Mouse (Mus musculus) myocyte (in vitro differentiated cells): ENCODE measurements around the gene Disp1. TPM values are rescaled to one million over a fixed set of nuclear protein-coding genes. Genes with fewer than 3 reads are reported as not detected.

Experiments used
- H3K27me3 ChIP-seq: one replicate; pipeline ENCODE4 v1.6.1; 2011; ENCODE audit not compliant: control insufficient read depth, insufficient read depth, insufficient read length
- H3K36me3 ChIP-seq: one replicate; pipeline ENCODE4 v1.6.1; 2011; ENCODE audit not compliant: control insufficient read depth, insufficient read depth
- H3K4me2 ChIP-seq: one replicate; pipeline ENCODE4 v1.6.1; 2011; ENCODE audit warnings: low read depth, control low read depth
- H3K4me3 ChIP-seq: one replicate; pipeline ENCODE4 v1.5.1; 2011; ENCODE audit warnings: mild to moderate bottlenecking, control low read depth, moderate library complexity
- H3K79me2 ChIP-seq: one replicate; pipeline ENCODE4 v1.6.1; 2011; ENCODE audit not compliant: control insufficient read depth, insufficient read depth
- H3ac ChIP-seq: one replicate; pipeline ENCODE4 v1.6.1; 2011; ENCODE audit not compliant: control insufficient read depth, insufficient read length
- CEBPB ChIP-seq: IDR thresholded peaks from 2 replicates; pipeline ENCODE4 v1.6.1; 2011; ENCODE audit warnings: mild to moderate bottlenecking, moderate library complexity; ENCODE audit not compliant: poor library complexity, insufficient read depth, severe bottlenecking
- E2F4 ChIP-seq: IDR thresholded peaks from one replicate; pipeline ENCODE4 v1.6.1; 2011; ENCODE audit warnings: mild to moderate bottlenecking, control low read depth, moderate library complexity; ENCODE audit not compliant: insufficient read depth
- MAX ChIP-seq: IDR thresholded peaks from one replicate; pipeline ENCODE4 v1.6.1; 2011; ENCODE audit warnings: low read depth, mild to moderate bottlenecking, control low read depth
- MYOD1 ChIP-seq, 3 experiments: IDR thresholded peaks; one replicate each; pipeline ENCODE4 v1.6.1; 2011; ENCODE audit warnings: control low read depth in 2 of 3, low read depth in 2 of 3, mild to moderate bottlenecking in 2 of 3, moderate library complexity in 1 of 3; ENCODE audit not compliant: insufficient read length in 2 of 3, control insufficient read depth in 1 of 3
- MYOG ChIP-seq, 3 experiments: IDR thresholded peaks; one replicate each; pipeline ENCODE4 v1.6.1; 2011; ENCODE audit warnings: control low read depth in 2 of 3, low read depth in 2 of 3, mild to moderate bottlenecking in 2 of 3; ENCODE audit not compliant: insufficient read length in 2 of 3, control insufficient read depth in 1 of 3, insufficient read depth in 1 of 3
- POLR2A ChIP-seq: IDR thresholded peaks from one replicate; pipeline ENCODE4 v1.6.1; 2011; ENCODE audit warnings: low read depth, mild to moderate bottlenecking, control low read depth, moderate library complexity; ENCODE audit not compliant: insufficient read length
- POLR2AphosphoS2 ChIP-seq: IDR thresholded peaks from one replicate; pipeline ENCODE4 v1.6.1; 2011; ENCODE audit warnings: low read depth, control low read depth; ENCODE audit not compliant: insufficient read length
- REST ChIP-seq: IDR thresholded peaks from one replicate; pipeline ENCODE4 v1.6.1; 2011; ENCODE audit warnings: mild to moderate bottlenecking, control low read depth, moderate library complexity; ENCODE audit not compliant: insufficient read depth, insufficient read length
- SRF ChIP-seq: IDR thresholded peaks from one replicate; pipeline ENCODE4 v1.6.1; 2011; ENCODE audit warnings: low read depth; ENCODE audit not compliant: control insufficient read depth, insufficient read length
- TCF12 ChIP-seq: IDR thresholded peaks from one replicate; pipeline ENCODE4 v1.6.1; 2011; ENCODE audit warnings: mild to moderate bottlenecking, control low read depth; ENCODE audit not compliant: poor library complexity, insufficient read depth, severe bottlenecking
- TCF3 ChIP-seq: IDR thresholded peaks from one replicate; pipeline ENCODE4 v1.6.1; 2011; ENCODE audit warnings: low read depth, control low read depth; ENCODE audit not compliant: insufficient read length
- USF1 ChIP-seq: IDR thresholded peaks from one replicate; pipeline ENCODE4 v1.6.1; 2011; ENCODE audit warnings: low read depth, mild to moderate bottlenecking, control low read depth, moderate library complexity
- polyA plus RNA-seq: library from polyadenylated mRNA; unstranded; fragments of >200 nt; fragmentation: generic; extraction: Trizol; gene quantifications from one replicate; pipeline ENCODE4 v1.2.1, GENCODE M21; 2012; ENCODE audit warnings: missing spikeins

Gene Disp1
- polyA plus RNA-seq, 1 experiment, result 23.5 TPM

GRCm38 (mm10) chr1:183188115-183189013 is 33.0 kb downstream of the Disp1 start:
- Histone ChIP-seq H3K79me2 (peaks cover 1% of the 10 kb centered on the region), H3K4me3 (no peak overlapping the region), H3K36me3 (peaks cover 3% of the 10 kb centered on the region), H3ac (no peak overlapping the region), H3K27me3 (no peaks in the 10 kb centered on the region), H3K4me2 (no peak overlapping the region)
- TF ChIP-seq POLR2A (no peak), SRF (no peak), CEBPB (no peak), REST (no peak), E2F4 (no peak), USF1 (no peak), MYOD1 (IDR thresholded peaks at IDR 0.05; ENCODE audit: control insufficient read depth in 1 of 3, insufficient read length in 2 of 3, low read depth in 2 of 3) (no peak), MAX (no peak), TCF3 (no peak), MYOG (IDR thresholded peaks at IDR 0.05; ENCODE audit: control insufficient read depth in 1 of 3, insufficient read depth in 1 of 3, insufficient read length in 2 of 3, low read depth in 2 of 3) (no peak), TCF12 (no peak), POLR2AphosphoS2 (no peak)

- Histone ChIP-seq H3K4me2 (no peak overlapping the region), H3K4me3 (no peak overlapping the region), H3K79me2 (peaks cover 6% of the 10 kb centered on the region), H3ac (no peak overlapping the region), H3K27me3 (no peaks in the 10 kb centered on the region), H3K36me3 (peaks cover 3% of the 10 kb centered on the region)
- TF ChIP-seq REST, result no peak
These were observed 35.8 kb downstream of the Disp1 start for GRCm38 (mm10) chr1:183185560-183185959.

GRCm38 (mm10) chr1:183184681-183185080 is 36.6 kb downstream of the Disp1 start:
- Histone ChIP-seq H3ac (no peak overlapping the region), H3K27me3 (no peaks in the 10 kb centered on the region), H3K4me3 (no peak overlapping the region), H3K4me2 (no peak overlapping the region), H3K36me3 (peaks cover 3% of the 10 kb centered on the region), H3K79me2 (peaks cover 8% of the 10 kb centered on the region)
- no peak for TF ChIP-seq MAX
- TF ChIP-seq E2F4, result no peak
- TF ChIP-seq POLR2AphosphoS2, result no peak
- TF ChIP-seq MYOD1 (IDR thresholded peaks at IDR 0.05; ENCODE audit: control insufficient read depth in 1 of 3, insufficient read length in 2 of 3, low read depth in 2 of 3), result no peak
- TF ChIP-seq POLR2A, result no peak
- TF ChIP-seq USF1, result no peak
- no peak for TF ChIP-seq MYOG (IDR thresholded peaks at IDR 0.05; ENCODE audit: control insufficient read depth in 1 of 3, insufficient read depth in 1 of 3, insufficient read length in 2 of 3, low read depth in 2 of 3)
- TF ChIP-seq SRF, result no peak

GRCm38 (mm10) chr1:183183565-183183964 is 37.8 kb downstream of the Disp1 start:
- TF ChIP-seq POLR2AphosphoS2 (no peak), USF1 (no peak), MYOG (IDR thresholded peaks at IDR 0.05; ENCODE audit: control insufficient read depth in 1 of 3, insufficient read depth in 1 of 3, insufficient read length in 2 of 3, low read depth in 2 of 3) (no peak), POLR2A (no peak), REST (no peak), MYOD1 (IDR thresholded peaks at IDR 0.05; ENCODE audit: control insufficient read depth in 1 of 3, insufficient read length in 2 of 3, low read depth in 2 of 3) (no peak), TCF3 (no peak), E2F4 (no peak), SRF (no peak), CEBPB (no peak), MAX (no peak), TCF12 (no peak)
- Histone ChIP-seq H3K4me3 (no peak overlapping the region), H3K79me2 (peaks cover 11% of the 10 kb centered on the region), H3K36me3 (peaks cover 3% of the 10 kb centered on the region), H3ac (no peak overlapping the region), H3K27me3 (no peaks in the 10 kb centered on the region), H3K4me2 (no peak overlapping the region)

DNA sequence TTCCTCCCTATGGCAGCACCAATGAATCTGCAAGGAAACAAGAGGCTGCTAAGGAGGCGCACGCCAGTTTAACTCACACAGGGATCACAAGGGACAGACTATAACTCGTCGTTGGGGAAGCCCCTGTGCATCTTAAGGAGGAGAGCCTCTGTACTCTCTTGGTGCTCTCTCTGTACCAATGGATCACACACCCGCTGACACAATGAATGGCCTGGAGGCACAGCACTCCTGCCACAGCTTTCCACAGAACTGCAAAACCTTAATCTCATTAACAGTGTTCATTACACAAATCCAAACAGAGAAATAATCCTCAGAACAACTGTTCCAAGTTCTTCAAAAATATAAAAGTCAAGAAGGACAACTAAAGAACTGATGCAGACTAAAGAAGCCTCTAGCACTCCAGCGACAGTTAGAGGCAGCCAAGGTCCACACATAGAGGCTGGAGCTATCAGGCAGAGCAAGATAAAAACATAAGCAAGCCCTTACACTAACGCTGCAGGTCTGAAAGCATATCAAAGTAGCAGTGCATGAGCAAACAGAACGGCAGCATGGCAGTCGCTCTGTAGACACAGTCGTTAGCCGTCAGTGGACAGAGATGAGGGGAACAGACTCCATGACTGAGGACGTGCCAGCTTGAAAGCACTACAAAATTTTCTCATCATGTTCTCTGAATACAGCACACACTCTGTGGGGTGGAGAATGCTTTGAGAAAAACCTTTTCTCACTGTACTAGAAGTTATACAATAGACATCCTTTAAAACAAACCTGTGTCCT is 38.5 kb downstream of the Disp1 start:
- TF ChIP-seq POLR2AphosphoS2 (no peak), MYOD1 (IDR thresholded peaks at IDR 0.05; ENCODE audit: control insufficient read depth in 1 of 3, insufficient read length in 2 of 3, low read depth in 2 of 3) (no peak), TCF3 (no peak), MYOG (IDR thresholded peaks at IDR 0.05; ENCODE audit: control insufficient read depth in 1 of 3, insufficient read depth in 1 of 3, insufficient read length in 2 of 3, low read depth in 2 of 3) (no peak), E2F4 (no peak), SRF (no peak), CEBPB (no peak), TCF12 (no peak), MAX (no peak), USF1 (no peak), REST (no peak), POLR2A (no peak)
- H3K4me2 ChIP-seq, result no peak overlapping the region
- peaks cover 3% of the 10 kb centered on the region for H3K36me3 ChIP-seq
- no peak overlapping the region for H3ac ChIP-seq
- H3K27me3 ChIP-seq, result no peaks in the 10 kb centered on the region
- no peak overlapping the region for H3K4me3 ChIP-seq
- peaks cover 11% of the 10 kb centered on the region for H3K79me2 ChIP-seq
